Mouse (Mus musculus) olfactory bulb, adult 2 months (tissue): Measurements from ENCODE around the gene Nt5e. TPM values are rescaled to one million over a fixed set of nuclear protein-coding genes. Genes with fewer than 3 reads are reported as not detected.
A peak's percentile ranks its signal among the peaks of the same experiment; 100 is the strongest.

Experiments
- H3K27ac ChIP-seq: fragments of 200-500 bp; 2 replicates; pipeline ENCODE4 v1.5.1; 2012; ENCODE audit warnings: low read depth, low read length; ENCODE audit not compliant: insufficient read depth
- H3K4me1 ChIP-seq: fragments of 200-500 bp; 2 replicates; pipeline ENCODE4 v1.6.1; 2012; ENCODE audit warnings: low read length; ENCODE audit not compliant: control insufficient read depth, insufficient read depth
- H3K4me3 ChIP-seq: fragments of 200-500 bp; 2 replicates; pipeline ENCODE4 v1.5.1; 2012; ENCODE audit warnings: mild to moderate bottlenecking, low read depth, low read length, moderate library complexity; ENCODE audit not compliant: insufficient read depth
- CTCF ChIP-seq: fragments of 200-500 bp; IDR thresholded peaks from 2 replicates; pipeline ENCODE4 v1.5.1; 2012; ENCODE audit warnings: low read depth, mild to moderate bottlenecking, low read length, moderate library complexity; ENCODE audit not compliant: insufficient read depth
- POLR2A ChIP-seq: fragments of 200-500 bp; IDR thresholded peaks from 2 replicates; pipeline ENCODE4 v1.6.1; 2012; ENCODE audit warnings: mild to moderate bottlenecking, low read depth, low read length, moderate library complexity; ENCODE audit not compliant: insufficient read depth
- WGBS: fragments of 180-500 bp; shearing (Covaris S2); methylation state at CpG from one replicate; pipeline ENCODE4 v1.1.7; 2018; 5-methylcytosine and 5-hydroxymethylcytosine counted together
- polyA plus RNA-seq: library from polyadenylated mRNA; stranded (reverse); fragments of >200 nt; gene quantifications from 2 replicates; pipeline ENCODE4 v1.2.4, GENCODE M21; 2012; ENCODE audit warnings: low replicate concordance; ENCODE audit not compliant: missing spikeins, insufficient read depth, insufficient read length

Gene Nt5e
- polyA plus RNA-seq, 1 experiment: not detected

DNA sequence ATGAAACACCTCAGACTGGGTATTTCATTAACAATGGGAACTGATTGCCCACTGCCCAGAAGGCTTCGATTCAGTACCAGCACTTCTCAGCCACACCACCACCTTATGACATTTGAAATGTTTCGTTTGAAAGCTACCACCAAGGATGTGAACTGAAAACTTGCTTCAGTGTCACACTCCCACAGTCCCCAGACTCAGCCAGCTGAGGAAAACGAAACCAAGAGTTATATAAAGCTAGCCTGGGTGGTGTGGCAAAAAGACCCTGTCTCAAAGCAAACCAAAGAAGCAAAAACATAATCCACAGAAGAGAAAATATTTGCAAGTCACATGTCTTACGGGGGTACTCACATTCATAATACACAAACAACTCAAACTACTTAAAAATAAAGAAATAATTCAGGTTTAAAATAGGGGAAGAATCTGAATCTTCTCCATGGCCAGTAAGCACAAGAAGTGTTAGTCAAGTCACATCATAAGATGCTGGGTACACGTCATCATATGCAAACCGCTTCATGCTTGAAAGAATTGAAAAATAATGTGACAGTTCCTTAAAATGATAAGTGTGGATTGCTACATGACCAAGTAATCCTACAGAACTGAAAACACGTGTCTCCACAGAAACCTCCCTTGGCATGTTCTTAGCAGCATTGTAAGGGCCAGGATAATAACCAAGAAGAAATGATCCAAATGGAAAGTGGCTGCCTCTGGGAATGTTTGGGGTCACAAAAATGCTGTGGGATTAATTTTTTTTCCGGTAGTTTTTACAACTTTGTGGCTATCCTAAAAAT is 28.9 kb upstream of the Nt5e start:
- H3K4me3 ChIP-seq: no peak overlapping the region
- TF ChIP-seq CTCF (no peak), POLR2A (no peak)
- whole genome bisulfite sequencing: 88% methylated on average over 8 of the region's 8 CpGs

DNA sequence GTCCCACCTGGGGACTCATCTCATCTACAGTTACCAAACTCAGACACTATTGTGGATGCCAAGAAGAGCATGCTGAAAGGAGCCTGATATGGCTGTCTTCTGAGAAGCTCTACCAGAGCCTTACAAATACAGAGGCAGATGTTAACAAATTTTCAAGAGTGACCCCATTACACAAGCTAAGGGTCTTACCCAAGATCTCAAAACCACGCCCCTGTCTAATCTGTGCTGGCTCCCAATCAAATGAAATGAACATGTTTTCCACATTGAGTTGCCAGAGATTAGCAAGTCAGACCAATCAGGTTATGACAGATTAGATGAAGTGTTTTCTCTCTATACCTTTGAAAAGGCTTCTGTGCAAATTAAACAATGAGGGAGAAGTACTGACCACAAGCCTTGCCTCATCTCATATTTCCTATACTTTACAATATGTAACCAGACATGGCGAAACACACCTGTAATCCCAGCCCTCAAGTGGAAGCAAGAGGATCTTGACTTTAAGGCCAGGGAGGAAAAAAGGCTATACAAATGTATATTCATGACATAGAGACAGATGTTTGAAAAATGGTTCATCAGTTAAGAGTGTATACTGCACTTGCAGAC is 19.9 kb upstream of the Nt5e start:
- 100% methylated on average over 2 of the region's 2 CpGs for WGBS
- no peak overlapping the region for H3K27ac ChIP-seq
- H3K4me3 ChIP-seq: no peak overlapping the region
- no peaks in the 10 kb centered on the region for H3K4me1 ChIP-seq
- TF ChIP-seq POLR2A (no peak), CTCF (no peak)

More for the DNA sequence above, 28.9 kb upstream of the Nt5e start:
- Histone ChIP-seq H3K27ac (no peak overlapping the region), H3K4me1 (no peaks in the 10 kb centered on the region)

DNA sequence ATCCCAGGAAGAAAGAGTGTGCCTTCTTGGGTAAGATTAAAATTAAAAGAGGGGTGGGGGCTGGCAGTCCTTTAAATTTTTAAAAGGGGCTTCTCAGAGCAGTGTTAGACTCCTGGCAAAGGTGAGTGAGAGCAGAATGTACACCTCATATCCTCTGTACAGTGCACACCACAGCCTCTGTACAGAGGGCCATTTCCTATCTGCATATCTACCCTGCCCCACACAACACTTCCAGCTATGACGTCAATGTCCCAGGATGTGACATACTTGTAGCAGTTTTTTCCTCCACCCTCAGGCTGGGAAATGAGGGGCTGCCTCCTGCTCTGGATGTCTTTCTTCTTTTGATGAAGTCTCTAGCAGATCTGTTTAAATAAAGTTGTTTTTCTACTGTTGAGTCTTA is 17.9 kb upstream of the Nt5e start:
- no peak overlapping the region for H3K27ac ChIP-seq
- TF ChIP-seq CTCF (no peak), POLR2A (no peak)
- 59% methylated on average over 1 of the region's 1 CpGs for WGBS
- no peak overlapping the region for H3K4me3 ChIP-seq
- no peaks in the 10 kb centered on the region for H3K4me1 ChIP-seq

DNA sequence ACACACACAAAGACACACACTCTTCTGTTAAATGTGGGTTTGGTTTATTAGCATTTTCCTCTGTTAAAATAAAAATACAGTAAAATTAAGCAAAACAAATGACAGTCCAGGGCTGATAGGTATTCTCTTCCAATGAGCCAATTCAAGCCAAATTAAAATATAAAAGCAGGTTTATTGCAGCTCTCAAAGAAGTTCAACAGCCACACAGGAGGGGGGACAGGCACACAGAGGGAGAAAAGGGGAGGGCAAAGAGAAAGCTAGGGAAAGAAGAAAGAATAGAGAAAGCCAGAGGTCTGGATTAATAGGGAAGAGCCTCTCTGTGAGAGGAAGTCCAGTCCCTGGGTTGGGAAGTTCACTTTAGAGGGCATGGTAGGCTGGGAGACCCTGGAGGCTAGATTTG is 7.8 kb upstream of the Nt5e start:
- no peak overlapping the region for H3K27ac ChIP-seq
- no peak overlapping the region for H3K4me3 ChIP-seq
- TF ChIP-seq CTCF (no peak), POLR2A (no peak)
- H3K4me1 ChIP-seq: no peaks in the 10 kb centered on the region

GRCm38 (mm10) chr9:88324616-88325015 is 2.4 kb upstream of the Nt5e start:
- no peak overlapping the region for H3K27ac ChIP-seq
- peaks cover 6% of the 10 kb centered on the region; the same call in 1 of the 2 replicates for H3K4me1 ChIP-seq
- 95% methylated on average over 3 of the region's 3 CpGs for WGBS
- no peak for TF ChIP-seq POLR2A
- TF ChIP-seq CTCF: no peak
- H3K4me3 ChIP-seq: no peak overlapping the region

GRCm38 (mm10) chr9:88328666-88329065 is 1.7 kb downstream of the Nt5e start:
- Histone ChIP-seq H3K27ac (no peak overlapping the region), H3K4me1 (peaks cover 8% of the 10 kb centered on the region; the same call in 1 of the 2 replicates), H3K4me3 (peak overlapping the region; percentile 13; the same call in 1 of the 2 replicates)
- 67% methylated on average over 5 of the region's 5 CpGs for WGBS
- TF ChIP-seq CTCF (no peak), POLR2A (no peak)

DNA sequence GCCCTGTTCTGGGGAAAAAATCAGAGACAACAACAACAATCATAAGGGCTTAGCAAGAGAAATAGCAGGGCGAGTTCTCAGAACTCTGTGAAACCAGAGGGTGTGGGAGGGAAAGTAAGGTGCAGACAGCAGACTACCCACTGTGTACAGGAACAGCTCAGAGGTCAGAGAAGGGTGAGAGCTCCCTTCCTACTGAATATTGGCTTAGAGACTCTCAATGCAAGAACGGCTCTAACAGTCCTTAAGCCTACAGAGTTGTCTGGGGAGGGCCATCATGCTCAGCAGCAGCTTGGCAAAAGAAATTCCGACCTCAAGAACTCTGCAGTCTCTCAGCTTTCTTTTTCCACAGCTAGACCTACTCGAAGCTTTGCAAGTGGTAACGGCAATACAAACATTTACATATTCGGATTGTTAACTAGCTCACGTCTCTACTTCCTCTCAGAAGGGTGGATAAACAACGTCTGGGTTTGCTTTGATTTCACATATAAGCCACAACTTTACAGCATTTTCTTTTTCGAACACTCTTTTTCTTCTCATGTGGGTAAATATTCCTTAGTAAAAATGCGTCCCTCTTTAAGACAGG is 2.3 kb downstream of the Nt5e start:
- Histone ChIP-seq H3K4me3 (peak overlapping the region; percentile 8), H3K27ac (0 out of 2 replicates have a peak overlapping the region, but pooled peaks have one; percentile 75), H3K4me1 (peaks cover 8% of the 10 kb centered on the region; the same call in 1 of the 2 replicates)
- 44% methylated on average over 10 of the region's 10 CpGs for WGBS
- TF ChIP-seq CTCF (no peak), POLR2A (no peak)

- Histone ChIP-seq H3K27ac (peak overlapping the region; percentile 75), H3K4me1 (peaks cover 8% of the 10 kb centered on the region; the same call in 1 of the 2 replicates), H3K4me3 (no peak overlapping the region)
- TF ChIP-seq POLR2A (no peak), CTCF (no peak)
- 51% methylated on average over 3 of the region's 3 CpGs for WGBS
Observed at GRCm38 (mm10) chr9:88330316-88330715, 3.3 kb downstream of the Nt5e start.

DNA sequence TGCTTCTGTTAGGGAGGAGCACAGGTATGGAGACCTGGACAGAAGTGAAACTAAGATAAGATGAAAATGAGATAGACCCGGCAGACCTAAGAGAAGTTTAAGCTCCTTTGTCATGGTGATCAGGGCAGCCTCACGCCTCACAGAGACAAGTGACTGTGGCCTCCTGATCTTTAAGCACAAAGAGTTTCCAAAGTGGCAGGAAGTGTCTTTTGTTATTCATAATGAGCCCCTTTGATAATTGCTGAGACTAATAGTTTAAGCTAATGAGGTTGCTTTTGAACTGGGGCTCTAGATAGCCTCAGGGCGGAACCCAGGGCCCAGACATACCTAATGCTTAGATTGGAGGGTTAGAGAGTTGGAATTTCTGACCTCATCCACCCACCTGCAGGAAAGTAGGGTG is 5.5 kb downstream of the Nt5e start:
- WGBS: 43% methylated on average over 3 of the region's 3 CpGs
- Histone ChIP-seq H3K4me1 (peaks cover 6% of the 10 kb centered on the region; the same call in 1 of the 2 replicates), H3K27ac (no peak overlapping the region), H3K4me3 (no peak overlapping the region)
- TF ChIP-seq POLR2A (no peak), CTCF (no peak)
